In genomic region chr4:95276231-95276630, GRCm38 (mm10) we compare ENCODE assay signal across 26 mouse cellular contexts.
DNase-seq lines count a peak whose midpoint lies in the region; ATAC-seq and TF ChIP-seq lines count a peak whose summit lies in the region.
"Had no signal": no experiment of that assay in that cellular context is flagged by ENCODE, and none has a peak within 500 bp of the region (broad histone marks: within the 10 kb centered on the region; RNA-seq: fewer than 3 reads in every experiment).

No protein-coding gene starts in this region.

- no peak for TF ChIP-seq POLR2A in kidney, adult 2 months (IDR thresholded peaks at IDR 0.05; ENCODE audit: low read depth, low read length)
- no peak for TF ChIP-seq POLR2A in lung, adult 2 months (IDR thresholded peaks at IDR 0.05; ENCODE audit: borderline replicate concordance, extremely low read depth, low read depth, low read length)

- no peak overlapping the region for H3K9ac ChIP-seq in lung, postnatal 0 days (replicated peaks; ENCODE audit: low read depth)
- H3K9ac ChIP-seq: embryonic facial prominence, embryonic 12.5 days; forebrain, embryonic 12.5 days; heart, embryonic 15.5 days; hindbrain, embryonic 15.5 days; limb, embryonic 13.5 days; liver, embryonic 12.5 days; lung, embryonic 15.5 days had no signal

- no peak overlapping the region for H3K4me2 ChIP-seq in lung, postnatal 0 days (replicated peaks; ENCODE audit: low read depth, low read length)
- H3K4me2 ChIP-seq: embryonic facial prominence, embryonic 12.5 days; forebrain, embryonic 12.5 days; heart, embryonic 15.5 days; hindbrain, embryonic 15.5 days; limb, embryonic 13.5 days; liver, embryonic 12.5 days; lung, embryonic 15.5 days; midbrain, embryonic 11.5 days had no signal

- H3K4me3 ChIP-seq in kidney, adult 2 months (ENCODE audit: insufficient read depth, low read depth, low read length): no peak overlapping the region
- H3K4me3 ChIP-seq in lung, adult 2 months (replicated peaks; ENCODE audit: extremely low read depth, low read depth, low read length): no peak overlapping the region
- H3K4me3 ChIP-seq in lung, postnatal 0 days (ENCODE audit: low read depth, low read length): no peak overlapping the region
- no peak overlapping the region for H3K4me3 ChIP-seq in left cerebral cortex, adult 2 months
- H3K4me3 ChIP-seq: embryonic facial prominence, embryonic 12.5 days; forebrain, embryonic 12.5 days; gastrocnemius, adult 2 months; heart, embryonic 15.5 days; hindbrain, embryonic 15.5 days; layer of hippocampus, adult 2 months; limb, embryonic 13.5 days; liver, embryonic 12.5 days; lung, embryonic 15.5 days had no signal

- no peaks in the 10 kb centered on the region for H3K27me3 ChIP-seq in kidney, adult 2 months (replicated peaks; ENCODE audit: control insufficient read depth, insufficient read depth, low read length)
- no peaks in the 10 kb centered on the region for H3K27me3 ChIP-seq in lung, postnatal 0 days (replicated peaks; ENCODE audit: insufficient read depth, low read length)
- H3K27me3 ChIP-seq: CH12.LX; forebrain, embryonic 12.5 days; heart, embryonic 15.5 days; hindbrain, embryonic 15.5 days; limb, embryonic 13.5 days; liver, embryonic 12.5 days; lung, embryonic 15.5 days; Patski had no signal

- 72% methylated on average over 3 of the region's 3 CpGs for WGBS in kidney, adult 2 months
- 41% methylated on average over 3 of the region's 3 CpGs for WGBS in lung, adult 2 months
- WGBS in lung, postnatal 0 days: 47% methylated on average over 3 of the region's 3 CpGs

- H3K9me3 ChIP-seq in lung, postnatal 0 days (ENCODE audit: low read length): no peaks in the 10 kb centered on the region
- H3K9me3 ChIP-seq: embryonic facial prominence, embryonic 12.5 days; forebrain, embryonic 12.5 days; G1E; heart, embryonic 15.5 days; hindbrain, embryonic 15.5 days; limb, embryonic 13.5 days; liver, embryonic 12.5 days; lung, embryonic 15.5 days had no signal

- no peak overlapping the region for H3K27ac ChIP-seq in kidney, adult 2 months (ENCODE audit: insufficient read depth, low read depth, low read length)
- H3K27ac ChIP-seq in lung, postnatal 0 days (ENCODE audit: low read length): peak overlapping the region; percentile 60; the same call in 1 of the 2 replicates
- H3K27ac ChIP-seq in left cerebral cortex, adult 2 months: no peak overlapping the region
- H3K27ac ChIP-seq: embryonic facial prominence, embryonic 12.5 days; forebrain, embryonic 12.5 days; gastrocnemius, adult 2 months; heart, embryonic 15.5 days; hindbrain, embryonic 15.5 days; layer of hippocampus, adult 2 months; limb, embryonic 13.5 days; liver, embryonic 12.5 days; lung, embryonic 15.5 days had no signal

- peak; percentile 91 for TF ChIP-seq EP300 in lung, postnatal 0 days (IDR thresholded peaks at IDR 0.05)

- intact Hi-C loops in left cerebral cortex, adult 2 months (cut with DNase I): no loop called here

- H3K36me3 ChIP-seq in kidney, adult 2 months (ENCODE audit: control insufficient read depth, insufficient read depth, low read length): no peaks in the 10 kb centered on the region
- H3K36me3 ChIP-seq in lung, postnatal 0 days (ENCODE audit: insufficient read depth, low read length): no peaks in the 10 kb centered on the region
- H3K36me3 ChIP-seq: embryonic facial prominence, embryonic 12.5 days; forebrain, embryonic 12.5 days; G1E; heart, embryonic 15.5 days; hindbrain, embryonic 15.5 days; limb, embryonic 13.5 days; liver, embryonic 12.5 days; lung, embryonic 15.5 days had no signal

- ATAC-seq in lung, postnatal 0 days: peak; percentile 83
- ATAC-seq in megakaryocyte progenitor cell, adult 5-6 weeks (replicated peaks; ENCODE audit: poor library complexity): peak; percentile 17; the same call in 1 of the 2 replicates
- ATAC-seq: intestine, embryonic 16.5 days; liver, embryonic 12.5 days; Patski had no signal

- H3K4me1 ChIP-seq in kidney, adult 2 months (ENCODE audit: control insufficient read depth, insufficient read depth, low read length): peaks cover 8% of the 10 kb centered on the region
- H3K4me1 ChIP-seq in lung, adult 2 months (ENCODE audit: control insufficient read depth, insufficient read depth, low read length): peaks cover 17% of the 10 kb centered on the region
- H3K4me1 ChIP-seq in lung, postnatal 0 days (ENCODE audit: insufficient read depth, low read depth, low read length): peaks cover 16% of the 10 kb centered on the region; the same call in 1 of the 2 replicates

- DNase-seq in kidney, adult 2 months: peak; percentile 43
- no peak for DNase-seq in kidney, adult 18-20 months
- DNase-seq in lung, adult 18-20 months: peak; percentile 53 to 71
- no peak for DNase-seq in lung, adult 2 months
- peak; percentile 51 for DNase-seq in lung, postnatal 0 days (ENCODE audit: low spot score)
- no peak for DNase-seq in spleen, postnatal 4 days (ENCODE audit: low spot score in 2 of 2)
- DNase-seq in left cerebral cortex, adult 2 months (ENCODE audit: extremely low spot score in 1 of 2, low spot score in 2 of 2): no peak
- DNase-seq: cerebellum, adult 11-12 months; cerebellum, postnatal 10 days; gastrocnemius, adult 2 months; heart, postnatal 4 days; thymus, postnatal 25 days had no signal

- no peak for TF ChIP-seq CTCF in kidney, adult 2 months (conservative IDR thresholded peaks at IDR 0.05; ENCODE audit: insufficient read depth, insufficient read length, low read depth, low read length)
- no peak for TF ChIP-seq CTCF in lung, adult 2 months (IDR thresholded peaks at IDR 0.05; ENCODE audit: insufficient read depth, low read length)
- TF ChIP-seq CTCF in lung, postnatal 0 days (IDR thresholded peaks at IDR 0.05): no peak
- no peak for TF ChIP-seq CTCF in left cerebral cortex, adult 2 months (IDR thresholded peaks at IDR 0.05)

Comparison
In these comparisons a context has a peak if more than half of its experiments do, and no peak if none do; other contexts are left out.
1. DNase-seq: peak in kidney, adult 2 months (single experiment), lung, adult 18-20 months (2 of 2) and lung, postnatal 0 days (single experiment); none in kidney, adult 18-20 months (single experiment), lung, adult 2 months (single experiment), spleen, postnatal 4 days (0 of 2) and left cerebral cortex, adult 2 months (0 of 2).